Mouse (Mus musculus): ENCODE data around the gene Psmd14. TPM values are rescaled to one million over a fixed set of nuclear protein-coding genes. Genes with fewer than 3 reads are reported as not detected.

Psmd14 gene
- polyA plus RNA-seq, 1 experiment = 98.8 TPM

- H3K36me3 ChIP-seq (ENCODE audit: control insufficient read depth, insufficient read depth) = peaks cover 57% of the 10 kb centered on the region
- no peaks in the 10 kb centered on the region for H3K27me3 ChIP-seq (ENCODE audit: control insufficient read depth, insufficient read depth, insufficient read length)
- no peak overlapping the region for H3K4me3 ChIP-seq (ENCODE audit: insufficient read depth, poor library complexity, severe bottlenecking)
- TF ChIP-seq MYOG (IDR thresholded peaks at IDR 0.05; ENCODE audit: control insufficient read depth, extremely low read depth, insufficient read length) = no peak
- no peak overlapping the region for H3ac ChIP-seq (ENCODE audit: control insufficient read depth, insufficient read length, low read depth)
- H3K79me2 ChIP-seq (ENCODE audit: control insufficient read depth, insufficient read depth) = peaks cover 100% of the 10 kb centered on the region
- H3K79me3 ChIP-seq (ENCODE audit: low read depth) = peaks cover 97% of the 10 kb centered on the region
These were observed 11.0 kb downstream of the Psmd14 start for GRCm38 (mm10) chr2:61722401-61722982.

GRCm38 (mm10) chr2:61732802-61733486 lies 21.4 kb downstream of the Psmd14 start:
- no peak for TF ChIP-seq MYOG (IDR thresholded peaks at IDR 0.05; ENCODE audit: control insufficient read depth, extremely low read depth, insufficient read length)
- TF ChIP-seq MYOD1 (IDR thresholded peaks at IDR 0.05; ENCODE audit: control insufficient read depth, insufficient read length, low read depth) = no peak
- no peak for TF ChIP-seq CEBPB (IDR thresholded peaks at IDR 0.05; ENCODE audit: low read depth)
- TF ChIP-seq FOSL1 (IDR thresholded peaks at IDR 0.05; ENCODE audit: insufficient read depth, low read length, poor library complexity, severe bottlenecking) = no peak
- no peak for TF ChIP-seq USF1 (IDR thresholded peaks at IDR 0.05; ENCODE audit: low read depth)
- Histone ChIP-seq H3ac (ENCODE audit: control insufficient read depth, insufficient read length, low read depth) (no peak overlapping the region), H3K4me3 (ENCODE audit: insufficient read depth, poor library complexity, severe bottlenecking) (no peak overlapping the region), H3K79me2 (ENCODE audit: control insufficient read depth, insufficient read depth) (peaks cover 100% of the 10 kb centered on the region), H3K36me3 (ENCODE audit: control insufficient read depth, insufficient read depth) (peaks cover 56% of the 10 kb centered on the region), H3K27me3 (ENCODE audit: control insufficient read depth, insufficient read depth, insufficient read length) (no peaks in the 10 kb centered on the region), H3K79me3 (ENCODE audit: low read depth) (peaks cover 90% of the 10 kb centered on the region)

- Histone ChIP-seq H3ac (ENCODE audit: control insufficient read depth, insufficient read length, low read depth) (no peak overlapping the region), H3K79me2 (ENCODE audit: control insufficient read depth, insufficient read depth) (peaks cover 100% of the 10 kb centered on the region), H3K27me3 (ENCODE audit: control insufficient read depth, insufficient read depth, insufficient read length) (no peaks in the 10 kb centered on the region), H3K36me3 (ENCODE audit: control insufficient read depth, insufficient read depth) (peaks cover 46% of the 10 kb centered on the region), H3K4me3 (ENCODE audit: insufficient read depth, poor library complexity, severe bottlenecking) (no peak overlapping the region), H3K79me3 (ENCODE audit: low read depth) (peaks cover 90% of the 10 kb centered on the region)
- TF ChIP-seq CEBPB (IDR thresholded peaks at IDR 0.05; ENCODE audit: low read depth) = no peak
- TF ChIP-seq MYOD1 (IDR thresholded peaks at IDR 0.05; ENCODE audit: control insufficient read depth, insufficient read length, low read depth) = no peak
- TF ChIP-seq MYOG (IDR thresholded peaks at IDR 0.05; ENCODE audit: control insufficient read depth, extremely low read depth, insufficient read length) = no peak
- no peak for TF ChIP-seq USF1 (IDR thresholded peaks at IDR 0.05; ENCODE audit: low read depth)
- TF ChIP-seq MAX (IDR thresholded peaks at IDR 0.05) = no peak
- no peak for TF ChIP-seq CTCF (IDR thresholded peaks at IDR 0.05; ENCODE audit: control insufficient read depth, insufficient read depth, insufficient read length)
- no peak for TF ChIP-seq FOSL1 (IDR thresholded peaks at IDR 0.05; ENCODE audit: insufficient read depth, low read length, poor library complexity, severe bottlenecking)
These were observed 22.7 kb downstream of the Psmd14 start for GRCm38 (mm10) chr2:61734175-61734574.

GRCm38 (mm10) chr2:61746051-61746450 lies 34.6 kb downstream of the Psmd14 start:
- Histone ChIP-seq H3ac (ENCODE audit: control insufficient read depth, insufficient read length, low read depth) (no peak overlapping the region), H3K27me3 (ENCODE audit: control insufficient read depth, insufficient read depth, insufficient read length) (no peaks in the 10 kb centered on the region), H3K4me3 (ENCODE audit: insufficient read depth, poor library complexity, severe bottlenecking) (no peak overlapping the region), H3K79me2 (ENCODE audit: control insufficient read depth, insufficient read depth) (peaks cover 100% of the 10 kb centered on the region), H3K36me3 (ENCODE audit: control insufficient read depth, insufficient read depth) (peaks cover 16% of the 10 kb centered on the region), H3K79me3 (ENCODE audit: low read depth) (peaks cover 94% of the 10 kb centered on the region)
- TF ChIP-seq MYOD1 (IDR thresholded peaks at IDR 0.05; ENCODE audit: control insufficient read depth, insufficient read length, low read depth) (no peak), CTCF (IDR thresholded peaks at IDR 0.05; ENCODE audit: control insufficient read depth, insufficient read depth, insufficient read length) (no peak), CEBPB (IDR thresholded peaks at IDR 0.05; ENCODE audit: low read depth) (no peak), MYOG (IDR thresholded peaks at IDR 0.05; ENCODE audit: control insufficient read depth, extremely low read depth, insufficient read length) (no peak), USF1 (IDR thresholded peaks at IDR 0.05; ENCODE audit: low read depth) (no peak), MAX (IDR thresholded peaks at IDR 0.05) (no peak), FOSL1 (IDR thresholded peaks at IDR 0.05; ENCODE audit: insufficient read depth, low read length, poor library complexity, severe bottlenecking) (no peak)

GRCm38 (mm10) chr2:61746580-61746979 lies 35.1 kb downstream of the Psmd14 start:
- Histone ChIP-seq H3ac (ENCODE audit: control insufficient read depth, insufficient read length, low read depth) (no peak overlapping the region), H3K79me3 (ENCODE audit: low read depth) (peaks cover 93% of the 10 kb centered on the region), H3K36me3 (ENCODE audit: control insufficient read depth, insufficient read depth) (peaks cover 16% of the 10 kb centered on the region), H3K4me3 (ENCODE audit: insufficient read depth, poor library complexity, severe bottlenecking) (no peak overlapping the region), H3K27me3 (ENCODE audit: control insufficient read depth, insufficient read depth, insufficient read length) (no peaks in the 10 kb centered on the region), H3K79me2 (ENCODE audit: control insufficient read depth, insufficient read depth) (peaks cover 100% of the 10 kb centered on the region)
- TF ChIP-seq FOSL1 (IDR thresholded peaks at IDR 0.05; ENCODE audit: insufficient read depth, low read length, poor library complexity, severe bottlenecking) (no peak), MAX (IDR thresholded peaks at IDR 0.05) (no peak), CTCF (IDR thresholded peaks at IDR 0.05; ENCODE audit: control insufficient read depth, insufficient read depth, insufficient read length) (no peak), MYOD1 (IDR thresholded peaks at IDR 0.05; ENCODE audit: control insufficient read depth, insufficient read length, low read depth) (no peak), USF1 (IDR thresholded peaks at IDR 0.05; ENCODE audit: low read depth) (no peak)

GRCm38 (mm10) chr2:61747411-61747810 lies 35.9 kb downstream of the Psmd14 start:
- H3K79me2 ChIP-seq (ENCODE audit: control insufficient read depth, insufficient read depth) = peaks cover 96% of the 10 kb centered on the region
- H3ac ChIP-seq (ENCODE audit: control insufficient read depth, insufficient read length, low read depth) = no peak overlapping the region
- H3K36me3 ChIP-seq (ENCODE audit: control insufficient read depth, insufficient read depth) = peaks cover 16% of the 10 kb centered on the region
- peaks cover 91% of the 10 kb centered on the region for H3K79me3 ChIP-seq (ENCODE audit: low read depth)
- H3K27me3 ChIP-seq (ENCODE audit: control insufficient read depth, insufficient read depth, insufficient read length) = no peaks in the 10 kb centered on the region
- H3K4me3 ChIP-seq (ENCODE audit: insufficient read depth, poor library complexity, severe bottlenecking) = no peak overlapping the region
- no peak for TF ChIP-seq CEBPB (IDR thresholded peaks at IDR 0.05; ENCODE audit: low read depth)
